11 mouse cellular contexts compared by ENCODE assay signal in genomic region chr7:119356251-119356650, GRCm38 (mm10).
DNase-seq lines count a peak whose midpoint lies in the region; ATAC-seq and TF ChIP-seq lines count a peak whose summit lies in the region.
"Had no signal": no experiment of that assay in that cellular context is flagged by ENCODE, and none has a peak within 500 bp of the region (broad histone marks: within the 10 kb centered on the region; RNA-seq: fewer than 3 reads in every experiment).

No protein-coding gene starts in this region.

- no peaks in the 10 kb centered on the region for H3K9me3 ChIP-seq in kidney, embryonic 14.5 days (ENCODE audit: control insufficient read depth, low read length)
- no peaks in the 10 kb centered on the region for H3K9me3 ChIP-seq in ES-E14 (ENCODE audit: control insufficient read depth, insufficient read depth, low read depth, low read length)
- no peaks in the 10 kb centered on the region for H3K9me3 ChIP-seq in limb, embryonic 11.5 days (ENCODE audit: control insufficient read depth, low read length)
- H3K9me3 ChIP-seq: heart, embryonic 13.5 days had no signal

- H3K4me3 ChIP-seq in kidney, embryonic 14.5 days (ENCODE audit: low read length) = no peak overlapping the region
- H3K4me3 ChIP-seq in ES-E14 (ENCODE audit: insufficient read depth in 1 of 2, low read depth in 1 of 2, low read length in 2 of 2, poor library complexity in 1 of 2, severe bottlenecking in 1 of 2) = no peak overlapping the region
- no peak overlapping the region for H3K4me3 ChIP-seq in limb, embryonic 11.5 days (ENCODE audit: low read depth, low read length)
- H3K4me3 ChIP-seq: heart, embryonic 13.5 days had no signal

- DNase-seq in kidney, adult 9 months = peak; percentile 7
- peak; percentile 39 for DNase-seq in ES-E14 (ENCODE audit: low read depth, low spot score)
- peak; percentile 2 for DNase-seq in c-Kit-positive CD71-negative TER-119-negative erythroid progenitor cells, embryonic 14.5 days (ENCODE audit: low read depth)
- DNase-seq in limb, embryonic 11.5 days (ENCODE audit: low spot score) = peak; percentile 78
- DNase-seq in right cerebral cortex, postnatal 14 days = no peak
- DNase-seq in layer of hippocampus, adult 9-11 months = no peak
- DNase-seq in left cerebral cortex, postnatal 25 days (ENCODE audit: low spot score in 2 of 2) = no peak
- DNase-seq: thymus, postnatal 14 days had no signal

- in situ Hi-C loops in ES-E14 (cut with MboI; ENCODE audit: low sequenced_read_pairs in 2 of 2, unreplicated experiment in 2 of 2) = no loop called here

- H3K36me3 ChIP-seq in kidney, embryonic 14.5 days (ENCODE audit: control insufficient read depth, insufficient read depth, low read length) = no peaks in the 10 kb centered on the region
- no peaks in the 10 kb centered on the region for H3K36me3 ChIP-seq in ES-E14 (ENCODE audit: control insufficient read depth, insufficient read depth, low read length, poor library complexity, severe bottlenecking)
- no peaks in the 10 kb centered on the region for H3K36me3 ChIP-seq in limb, embryonic 11.5 days (ENCODE audit: control insufficient read depth, insufficient read depth, low read length)
- H3K36me3 ChIP-seq: heart, embryonic 13.5 days had no signal

- H3K27me3 ChIP-seq in kidney, embryonic 14.5 days (ENCODE audit: control insufficient read depth, insufficient read depth, low read length) = no peaks in the 10 kb centered on the region
- H3K27me3 ChIP-seq in limb, embryonic 11.5 days (ENCODE audit: control insufficient read depth, insufficient read depth, low read length) = no peaks in the 10 kb centered on the region
- H3K27me3 ChIP-seq: heart, embryonic 13.5 days had no signal

- ATAC-seq in kidney, embryonic 14.5 days (ENCODE audit: low FRiP score, low TSS enrichment) = no peak
- ATAC-seq in limb, embryonic 11.5 days (ENCODE audit: insufficient number of reproducible peaks, low FRiP score, low TSS enrichment, low read depth) = no peak
- ATAC-seq: intestine, embryonic 16.5 days had no signal

- no peak overlapping the region for H3K4me2 ChIP-seq in kidney, embryonic 14.5 days (replicated peaks; ENCODE audit: low read depth, low read length)
- H3K4me2 ChIP-seq in limb, embryonic 11.5 days (ENCODE audit: low read depth, severe bottlenecking) = no peak overlapping the region
- H3K4me2 ChIP-seq: heart, embryonic 13.5 days had no signal

- no peak overlapping the region for H3K27ac ChIP-seq in kidney, embryonic 14.5 days (ENCODE audit: low read depth, low read length)
- no peak overlapping the region for H3K27ac ChIP-seq in ES-E14 (ENCODE audit: insufficient read depth, low read depth, low read length, poor library complexity, severe bottlenecking)
- no peak overlapping the region for H3K27ac ChIP-seq in limb, embryonic 11.5 days (replicated peaks; ENCODE audit: low read depth, low read length)
- H3K27ac ChIP-seq: heart, embryonic 13.5 days had no signal

- intact Hi-C loops in left cerebral cortex, postnatal 25 days (cut with DNase I) = no loop called here

- no peak overlapping the region for H3K9ac ChIP-seq in kidney, embryonic 14.5 days (ENCODE audit: low read depth, low read length)
- H3K9ac ChIP-seq in ES-E14 (ENCODE audit: insufficient read depth, low read depth, low read length, poor library complexity, severe bottlenecking) = no peak overlapping the region
- H3K9ac ChIP-seq in limb, embryonic 11.5 days (ENCODE audit: low read length) = no peak overlapping the region
- H3K9ac ChIP-seq: heart, embryonic 13.5 days had no signal

- H3K4me1 ChIP-seq in kidney, embryonic 14.5 days (ENCODE audit: control insufficient read depth, insufficient read depth, low read length) = no peaks in the 10 kb centered on the region
- H3K4me1 ChIP-seq in ES-E14 (ENCODE audit: control insufficient read depth in 2 of 2, insufficient read depth in 2 of 2, low read length in 2 of 2, poor library complexity in 1 of 2) = no peaks in the 10 kb centered on the region
- no peaks in the 10 kb centered on the region for H3K4me1 ChIP-seq in limb, embryonic 11.5 days (ENCODE audit: control insufficient read depth, insufficient read depth, low read length)
- H3K4me1 ChIP-seq: heart, embryonic 13.5 days had no signal

TF ChIP-seq in ES-E14, 5 proteins besides CTCF, POLR2A, EP300 and RAD21:
- TF ChIP-seq MAFK (IDR thresholded peaks at IDR 0.05; ENCODE audit: insufficient read depth, low read depth, low read length) (no peak), ZNF384 (IDR thresholded peaks at IDR 0.05; ENCODE audit: low read depth, low read length) (no peak), HCFC1 (IDR thresholded peaks at IDR 0.05; ENCODE audit: borderline replicate concordance, insufficient read depth, low read length) (no peak), CHD2 (IDR thresholded peaks at IDR 0.05; ENCODE audit: low read depth, low read length) (no peak), ZC3H11A (IDR thresholded peaks at IDR 0.05; ENCODE audit: borderline replicate concordance, low read depth, low read length) (no peak)

Comparison
In these comparisons a context has a peak if more than half of its experiments do, and no peak if none do; other contexts are left out.
1. DNase-seq: peak in kidney, adult 9 months (single experiment), ES-E14 (single experiment), c-Kit-positive CD71-negative TER-119-negative erythroid progenitor cells, embryonic 14.5 days (single experiment) and limb, embryonic 11.5 days (single experiment); none in right cerebral cortex, postnatal 14 days (single experiment), layer of hippocampus, adult 9-11 months (single experiment) and left cerebral cortex, postnatal 25 days (0 of 2).